Mouse (Mus musculus) bone marrow, adult 2 months (tissue): ENCODE data around the gene Adamts12. TPM values are rescaled to one million over a fixed set of nuclear protein-coding genes. Genes with fewer than 3 reads are reported as not detected.

Experiments
- H3K27ac ChIP-seq: fragments of 200-500 bp; 2 replicates; pipeline ENCODE4 v1.5.1; 2012; ENCODE audit warnings: low read depth, mild to moderate bottlenecking, control low read depth, inconsistent platforms, low read length; ENCODE audit not compliant: control insufficient read depth, poor library complexity, insufficient read depth
- H3K4me1 ChIP-seq: fragments of 200-500 bp; 2 replicates; pipeline ENCODE4 v1.6.1; 2011; ENCODE audit warnings: low read length; ENCODE audit not compliant: control insufficient read depth, insufficient read depth
- H3K4me3 ChIP-seq: fragments of 200-500 bp; replicated peaks from 2 replicates; pipeline ENCODE3; 2011; ENCODE audit warnings: mild to moderate bottlenecking, low read depth, low read length, control low read depth; ENCODE audit not compliant: control insufficient read depth
- CTCF ChIP-seq: fragments of 200-500 bp; IDR thresholded peaks from 2 replicates; pipeline ENCODE4 v1.5.1; 2011; ENCODE audit warnings: low read length, control low read depth; ENCODE audit not compliant: control insufficient read depth, insufficient read depth
- POLR2A ChIP-seq: fragments of 200-500 bp; IDR thresholded peaks from 2 replicates; pipeline ENCODE4 v1.6.1; 2011; ENCODE audit warnings: low read depth, mild to moderate bottlenecking, control low read depth, low read length, borderline replicate concordance; ENCODE audit not compliant: control insufficient read depth
- WGBS: fragments of 180-500 bp; shearing (Covaris S2); methylation state at CpG from one replicate; pipeline ENCODE4 v1.1.7; 2018; 5-methylcytosine and 5-hydroxymethylcytosine counted together
- polyA plus RNA-seq: library from polyadenylated mRNA; stranded (reverse); fragments of >200 nt; gene quantifications from 2 replicates; pipeline ENCODE4 v1.2.4, GENCODE M21; 2011; ENCODE audit warnings: low replicate concordance; ENCODE audit not compliant: missing spikeins, insufficient read depth, insufficient read length

Adamts12 gene
- polyA plus RNA-seq, 1 experiment = not detected

DNA sequence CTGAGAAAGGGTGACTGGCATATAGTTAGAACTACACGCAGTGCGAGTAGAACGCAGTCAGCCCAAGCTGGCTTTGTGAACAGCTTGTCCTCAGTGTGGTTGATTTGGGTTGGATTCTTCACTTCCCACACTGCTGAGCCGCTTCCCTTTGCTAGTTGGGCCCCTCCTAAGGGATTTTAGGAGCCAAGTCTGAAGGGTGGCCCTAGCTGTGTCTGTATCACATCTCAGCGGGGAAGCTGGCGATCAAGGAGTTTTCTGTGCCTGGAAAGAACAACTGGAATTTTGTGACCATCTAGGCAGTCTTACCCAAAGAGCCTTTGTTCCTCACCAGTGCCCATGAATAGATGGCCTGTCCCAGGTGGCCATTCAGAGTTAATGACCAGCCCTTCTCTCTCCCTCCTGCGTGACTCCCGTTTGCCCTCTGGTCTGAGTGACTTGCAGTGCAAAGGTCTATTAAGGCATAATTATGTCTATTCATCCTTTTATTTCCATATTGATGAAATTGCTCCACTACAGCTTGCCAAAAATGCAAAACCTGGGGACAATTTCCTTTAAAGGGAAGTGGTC, 50.1 kb downstream of the Adamts12 start:
- 83% methylated on average over 8 of the region's 8 CpGs for WGBS
- Histone ChIP-seq H3K4me3 (no peak overlapping the region), H3K4me1 (no peaks in the 10 kb centered on the region), H3K27ac (no peak overlapping the region)
- no peak for TF ChIP-seq POLR2A
- TF ChIP-seq CTCF = no peak

- no peaks in the 10 kb centered on the region for H3K4me1 ChIP-seq
- H3K4me3 ChIP-seq = no peak overlapping the region
- no peak overlapping the region for H3K27ac ChIP-seq
- TF ChIP-seq CTCF = no peak
- no peak for TF ChIP-seq POLR2A
- WGBS = 69% methylated on average over 2 of the region's 2 CpGs
These were observed 51.7 kb downstream of the Adamts12 start for GRCm38 (mm10) chr15:11116303-11116702.

DNA sequence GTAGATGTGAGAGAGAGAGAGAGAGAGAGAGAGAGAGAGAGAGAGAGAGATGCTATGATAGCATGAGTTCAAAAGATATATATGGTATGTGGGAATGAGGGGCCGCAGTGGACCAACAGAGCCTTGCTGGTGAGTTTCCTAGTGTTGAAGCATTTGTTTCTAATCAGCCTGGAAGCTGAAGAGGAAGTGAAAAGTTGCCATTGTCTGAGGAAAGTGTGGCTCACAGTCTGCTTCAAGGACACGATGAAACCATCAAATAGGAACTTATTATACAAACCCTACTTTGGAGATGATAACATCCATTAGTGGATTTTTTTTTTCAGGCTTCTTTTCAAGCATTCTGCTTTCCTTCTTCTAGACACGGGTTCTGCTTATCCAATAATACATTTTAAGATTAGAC, 52.3 kb downstream of the Adamts12 start:
- Histone ChIP-seq H3K4me3 (no peak overlapping the region), H3K27ac (no peak overlapping the region), H3K4me1 (no peaks in the 10 kb centered on the region)
- TF ChIP-seq CTCF (no peak), POLR2A (no peak)
- 52% methylated on average over 3 of the region's 3 CpGs for WGBS

DNA sequence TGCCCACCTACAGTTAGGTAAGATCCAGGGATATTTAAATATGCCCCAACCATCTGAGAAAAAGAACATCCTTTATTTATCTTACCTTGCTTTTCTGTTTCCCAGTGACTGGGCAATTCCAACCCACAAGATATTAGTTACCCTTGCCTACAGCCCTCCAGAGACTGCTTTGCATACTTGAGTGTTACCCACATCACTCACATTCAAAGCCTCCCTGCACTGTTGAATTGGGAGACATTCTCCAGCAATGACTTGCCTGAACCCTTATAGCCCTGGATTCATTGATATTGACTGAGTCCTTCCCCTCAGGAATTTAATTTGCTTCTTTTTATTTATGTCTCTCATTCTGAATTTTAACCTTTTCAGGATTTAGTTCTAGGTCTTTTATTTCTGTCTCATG, 53.8 kb downstream of the Adamts12 start:
- no peak for TF ChIP-seq POLR2A
- no peak for TF ChIP-seq CTCF
- no peaks in the 10 kb centered on the region for H3K4me1 ChIP-seq

GRCm38 (mm10) chr15:11121721-11122120, 57.1 kb downstream of the Adamts12 start:
- 48% methylated on average over 1 of the region's 1 CpGs for WGBS
- Histone ChIP-seq H3K4me1 (no peaks in the 10 kb centered on the region), H3K27ac (no peak overlapping the region), H3K4me3 (no peak overlapping the region)
- TF ChIP-seq POLR2A (no peak), CTCF (no peak)

More for the DNA sequence above, 53.8 kb downstream of the Adamts12 start:
- Histone ChIP-seq H3K4me3 (no peak overlapping the region), H3K27ac (no peak overlapping the region)

- H3K4me3 ChIP-seq = no peak overlapping the region
- no peak overlapping the region for H3K27ac ChIP-seq
- TF ChIP-seq POLR2A = no peak
- no peak for TF ChIP-seq CTCF
- no peaks in the 10 kb centered on the region for H3K4me1 ChIP-seq
These were observed 60.8 kb downstream of the Adamts12 start for GRCm38 (mm10) chr15:11125361-11125760.

DNA sequence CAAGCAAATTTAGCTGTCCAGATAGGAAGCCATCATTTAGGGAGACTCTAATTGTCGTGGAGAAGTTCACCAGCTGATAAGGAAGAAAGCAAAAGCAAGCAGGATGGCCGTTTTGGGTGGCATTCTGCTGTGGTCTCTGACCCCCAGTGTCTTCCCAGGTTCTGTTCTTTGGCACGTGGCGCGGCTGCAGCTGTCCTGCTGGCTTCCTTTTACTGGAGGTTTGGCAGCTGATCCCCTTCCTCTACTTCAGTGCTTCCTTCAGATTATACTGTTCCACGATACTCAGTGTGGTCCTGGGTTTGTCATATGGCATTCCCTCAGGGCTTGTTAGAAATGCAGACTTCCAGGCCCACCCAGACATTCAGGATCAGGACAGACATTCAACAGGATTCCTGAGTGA, 63.9 kb downstream of the Adamts12 start:
- Histone ChIP-seq H3K27ac (no peak overlapping the region), H3K4me3 (no peak overlapping the region), H3K4me1 (no peaks in the 10 kb centered on the region)
- WGBS = 36% methylated on average over 6 of the region's 6 CpGs
- no peak for TF ChIP-seq POLR2A
- TF ChIP-seq CTCF = no peak

DNA sequence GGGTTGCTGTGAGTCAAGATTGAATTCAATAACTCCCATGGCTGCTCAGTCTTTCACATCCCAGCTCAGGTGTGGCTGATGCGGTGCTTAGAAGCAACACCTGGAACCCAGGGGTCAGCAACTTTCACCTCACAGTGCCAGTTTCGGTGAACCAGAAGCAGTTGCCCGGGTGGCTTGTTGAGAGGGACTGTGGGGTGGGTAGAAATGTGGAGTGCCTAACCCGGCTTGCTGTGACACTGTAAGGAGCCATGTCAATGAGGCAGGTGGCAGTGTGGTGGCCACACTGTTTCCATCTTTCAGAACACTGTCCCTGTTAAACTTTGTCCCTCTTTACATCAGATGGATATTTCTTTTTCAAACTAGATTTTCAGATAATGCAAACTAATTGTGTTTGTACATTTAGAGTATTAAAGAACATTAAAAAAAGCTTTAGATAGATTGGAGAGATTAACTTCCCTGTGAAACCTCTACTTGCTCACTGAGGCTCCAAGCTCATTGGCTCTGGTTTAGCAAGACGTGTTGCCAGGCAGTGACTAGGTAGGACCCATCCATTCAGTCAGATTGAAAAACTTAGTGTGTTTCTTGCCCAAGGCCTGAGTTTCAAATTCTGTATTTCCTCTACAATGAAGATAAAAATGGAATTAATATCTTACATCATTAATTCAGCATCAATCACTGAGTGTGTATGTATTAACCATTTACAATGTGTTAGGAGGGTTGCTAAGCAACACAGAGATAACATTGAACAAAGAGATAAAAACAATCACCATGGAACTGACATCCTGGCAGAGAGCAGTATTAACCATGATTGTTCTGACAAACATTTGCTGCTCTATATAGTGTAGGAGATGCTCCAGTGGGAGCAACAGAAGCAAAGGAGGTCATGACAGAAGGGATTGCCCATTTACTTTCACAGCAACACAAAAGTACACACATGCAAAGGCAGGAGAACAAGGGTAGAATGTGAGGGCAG, 68.3 kb downstream of the Adamts12 start:
- Histone ChIP-seq H3K4me3 (no peak overlapping the region), H3K27ac (no peak overlapping the region), H3K4me1 (no peaks in the 10 kb centered on the region)
- WGBS = 82% methylated on average over 5 of the region's 5 CpGs
- TF ChIP-seq CTCF = no peak
- TF ChIP-seq POLR2A = no peak
